Mouse (Mus musculus) liver, adult 2 months (tissue): Measurements from ENCODE around the gene Stk4. TPM values are rescaled to one million over a fixed set of nuclear protein-coding genes. Genes with fewer than 3 reads are reported as not detected.

Experiments used
- DNase-seq: peaks from one replicate; pipeline ENCODE4 v3.0.0-alpha.2; 2011; ENCODE audit warnings: low read depth, low spot score; ENCODE audit errors: extremely low read depth
- H3K27ac ChIP-seq: fragments of 200-500 bp; replicated peaks from 2 replicates; pipeline ENCODE4 v1.5.1; 2012; ENCODE audit warnings: low read depth, mild to moderate bottlenecking, control low read depth, inconsistent platforms, low read length; ENCODE audit not compliant: insufficient read depth
- H3K27me3 ChIP-seq: fragments of 200-500 bp; 2 replicates; pipeline ENCODE4 v1.6.1; 2012; ENCODE audit warnings: mild to moderate bottlenecking, moderate library complexity, low read length, inconsistent platforms; ENCODE audit not compliant: control insufficient read depth, insufficient read depth
- H3K36me3 ChIP-seq: fragments of 200-500 bp; 2 replicates; pipeline ENCODE4 v1.6.1; 2012; ENCODE audit warnings: low read length, inconsistent platforms; ENCODE audit not compliant: control insufficient read depth, insufficient read depth
- H3K4me1 ChIP-seq: fragments of 200-500 bp; 2 replicates; pipeline ENCODE4 v1.6.1; 2011; ENCODE audit warnings: low read length; ENCODE audit not compliant: control insufficient read depth, insufficient read depth
- H3K4me3 ChIP-seq: fragments of 200-500 bp; 2 replicates; pipeline ENCODE4 v1.5.1; 2011; ENCODE audit warnings: low read depth, mild to moderate bottlenecking, control low read depth, low read length, moderate library complexity; ENCODE audit not compliant: insufficient read depth
- H3K79me2 ChIP-seq: fragments of 200-500 bp; 2 replicates; pipeline ENCODE4 v1.6.1; 2012; ENCODE audit warnings: inconsistent platforms, mild to moderate bottlenecking, low read length, moderate library complexity; ENCODE audit not compliant: control insufficient read depth, insufficient read depth
- H3K9ac ChIP-seq: fragments of 200-500 bp; 2 replicates; pipeline ENCODE4 v1.6.1; 2012; ENCODE audit warnings: low read depth, mild to moderate bottlenecking, control low read depth, inconsistent platforms, low read length
- CTCF ChIP-seq: fragments of 200-500 bp; IDR thresholded peaks from 2 replicates; pipeline ENCODE4 v1.5.1; 2011; ENCODE audit warnings: low read depth, low read length, control low read depth
- POLR2A ChIP-seq: fragments of 200-500 bp; IDR thresholded peaks from 2 replicates; pipeline ENCODE4 v1.6.1; 2011; ENCODE audit warnings: low read length, control low read depth; ENCODE audit not compliant: insufficient read depth; ENCODE audit errors: extremely low read depth
- WGBS: fragments of 180-500 bp; shearing (Covaris S2); methylation state at CpG from one replicate; pipeline ENCODE4 v1.1.7; 2018; 5-methylcytosine and 5-hydroxymethylcytosine counted together
- polyA plus RNA-seq: library from polyadenylated mRNA; depleted of rRNA; stranded (reverse); fragments of >200 nt; gene quantifications from 2 replicates; pipeline ENCODE4 v1.2.3, GENCODE M21; 2012
- total RNA-seq: library from RNA; depleted of rRNA; stranded (reverse); fragments of >200 nt; gene quantifications from 2 replicates; pipeline ENCODE4 v1.2.3, GENCODE M21; 2014

Stk4 gene
- total and polyA plus RNA-seq, 2 experiments: 4.7 to 13.9 TPM

DNA sequence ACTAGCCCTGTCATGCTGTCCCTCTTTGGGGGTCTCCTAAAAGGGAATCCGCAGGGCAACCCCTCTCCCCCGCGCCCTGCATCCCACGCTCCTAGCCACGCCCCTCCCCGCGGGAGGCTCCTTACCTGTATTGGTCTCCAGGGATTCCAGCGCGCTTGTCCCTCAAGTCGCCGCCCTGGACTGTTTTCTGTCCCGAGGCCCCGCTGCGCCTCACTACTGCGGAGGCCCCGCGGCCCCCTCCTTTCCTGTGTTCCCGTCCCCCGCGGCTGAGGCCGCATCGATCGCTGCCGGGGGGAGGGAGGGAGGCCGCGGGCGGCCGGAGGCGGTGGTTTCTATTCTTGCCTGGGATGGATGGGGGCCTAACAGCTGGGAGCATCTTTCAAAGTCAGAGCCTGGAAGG, 100.8 kb downstream of the Stk4 start, which contains the start of gene Kcns1:
Kcns1 (minus strand) TSS at position 212 of the 400 bp plus-strand sequence.
- no peak for DNase-seq
- H3K4me3 ChIP-seq: no peak within 1 kb of the TSS
- H3K4me1 ChIP-seq: no peaks in the 10 kb centered on the region
- H3K9ac ChIP-seq: no peak within 1 kb of the TSS
- H3K36me3 ChIP-seq: no peaks in the 10 kb centered on the region
- H3K79me2 ChIP-seq: no peaks in the 10 kb centered on the region
- no peak for TF ChIP-seq CTCF
- no peak for TF ChIP-seq POLR2A
- peaks cover 8% of the 10 kb centered on the region for H3K27me3 ChIP-seq
- no peak within 1 kb of the TSS for H3K27ac ChIP-seq
- 1% methylated on average over 29 of the region's 29 CpGs for WGBS

DNA sequence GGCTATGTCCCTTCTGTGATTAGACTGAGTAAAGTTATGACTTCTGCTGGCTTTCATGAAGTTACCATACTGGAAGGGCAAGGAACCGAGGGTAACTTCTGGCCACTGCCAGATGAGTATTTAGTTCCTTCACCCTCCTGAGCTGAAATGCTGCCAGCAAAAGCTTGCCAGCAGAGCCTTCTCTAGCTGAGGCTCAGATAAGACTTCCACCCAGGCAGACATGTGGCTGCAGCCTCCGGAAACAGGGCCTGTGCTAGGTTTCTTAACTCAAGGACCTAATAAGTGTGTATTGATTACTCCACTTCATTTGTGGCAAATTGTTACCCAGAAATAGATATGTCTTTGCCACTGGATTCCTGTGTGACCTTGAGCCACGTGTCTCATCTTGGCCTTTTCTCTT, 103.3 kb downstream of the Stk4 start:
- no peaks in the 10 kb centered on the region; the same call in 1 of the 2 replicates for H3K27me3 ChIP-seq
- no peak overlapping the region for H3K9ac ChIP-seq
- H3K36me3 ChIP-seq: no peaks in the 10 kb centered on the region

DNA sequence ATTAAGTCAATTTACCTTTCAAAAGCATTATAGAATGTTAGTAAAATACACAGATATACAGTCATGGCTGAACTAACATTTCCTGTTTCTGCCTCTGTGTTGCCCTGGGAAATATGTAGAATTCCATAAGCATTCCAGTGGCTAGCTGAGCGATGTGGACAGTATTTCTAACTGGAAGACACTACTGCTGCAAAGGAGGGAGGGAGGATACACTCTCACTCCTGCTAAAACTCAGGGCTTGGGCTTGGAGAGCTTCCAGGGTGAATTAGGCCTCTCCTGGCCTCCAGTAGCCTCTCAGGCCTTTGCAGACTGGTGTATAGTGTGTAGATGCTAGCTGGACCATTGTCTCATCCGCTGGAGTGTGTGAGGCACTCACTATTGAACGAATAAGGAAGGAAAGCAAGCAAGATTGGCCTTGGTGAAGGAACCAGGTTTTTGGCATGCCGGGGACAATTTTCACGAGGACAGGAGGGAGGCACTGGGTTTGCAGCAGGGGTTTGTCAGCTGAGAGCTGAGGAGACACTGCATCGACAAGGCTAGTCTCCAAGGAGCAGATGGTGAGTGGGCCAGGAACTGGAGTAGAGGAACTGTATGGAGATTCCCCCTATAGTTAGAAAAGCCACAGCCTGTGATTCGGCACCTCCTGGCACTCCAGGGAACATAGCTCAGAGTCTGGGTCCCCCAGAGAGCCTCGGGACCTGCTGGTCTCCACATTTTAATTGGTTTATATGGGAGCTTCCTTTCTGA, 104.7 kb downstream of the Stk4 start:
- TF ChIP-seq POLR2A: no peak
- no peak for TF ChIP-seq CTCF
- no peak overlapping the region for H3K9ac ChIP-seq
- DNase-seq: no peak
- no peak overlapping the region for H3K4me3 ChIP-seq
- no peaks in the 10 kb centered on the region for H3K4me1 ChIP-seq
- WGBS: 78% methylated on average over 8 of the region's 8 CpGs
- no peaks in the 10 kb centered on the region for H3K36me3 ChIP-seq
- no peaks in the 10 kb centered on the region; the same call in 1 of the 2 replicates for H3K27me3 ChIP-seq
- H3K27ac ChIP-seq: no peak overlapping the region
- no peaks in the 10 kb centered on the region for H3K79me2 ChIP-seq

More for the DNA sequence above, 103.3 kb downstream of the Stk4 start:
- WGBS: 53% methylated on average over 3 of the region's 3 CpGs
- no peaks in the 10 kb centered on the region for H3K79me2 ChIP-seq
- H3K27ac ChIP-seq: no peak overlapping the region
- no peak overlapping the region for H3K4me3 ChIP-seq
- H3K4me1 ChIP-seq: no peaks in the 10 kb centered on the region
- no peak for DNase-seq
- TF ChIP-seq POLR2A: no peak
- TF ChIP-seq CTCF: no peak

DNA sequence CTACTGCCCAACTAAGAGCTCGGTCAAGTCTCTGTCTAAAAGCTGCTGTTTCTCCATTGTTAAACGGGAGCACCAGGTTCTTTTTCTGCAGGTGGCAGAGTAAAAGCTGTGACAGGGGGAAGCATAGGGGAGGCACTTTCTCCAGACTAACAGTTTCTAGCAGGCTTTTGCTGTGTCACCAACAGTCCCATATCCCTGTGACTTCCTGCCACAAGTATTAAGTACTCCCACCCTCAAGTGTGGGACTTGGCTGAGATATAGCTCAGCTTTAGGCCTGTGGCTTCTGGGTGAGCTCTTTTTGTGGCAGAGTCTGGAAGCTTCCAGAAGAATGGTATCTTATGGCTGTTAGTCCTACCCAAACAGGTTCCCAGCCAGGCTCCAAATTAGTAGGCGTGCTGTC, 105.7 kb downstream of the Stk4 start:
- H3K36me3 ChIP-seq: no peaks in the 10 kb centered on the region
- DNase-seq: no peak
- H3K9ac ChIP-seq: no peak overlapping the region
- H3K27ac ChIP-seq: no peak overlapping the region
- H3K27me3 ChIP-seq: no peaks in the 10 kb centered on the region
- WGBS: 83% methylated on average over 3 of the region's 3 CpGs
- H3K79me2 ChIP-seq: no peaks in the 10 kb centered on the region
- H3K4me3 ChIP-seq: no peak overlapping the region
- TF ChIP-seq CTCF: no peak
- no peak for TF ChIP-seq POLR2A
- no peaks in the 10 kb centered on the region for H3K4me1 ChIP-seq

DNA sequence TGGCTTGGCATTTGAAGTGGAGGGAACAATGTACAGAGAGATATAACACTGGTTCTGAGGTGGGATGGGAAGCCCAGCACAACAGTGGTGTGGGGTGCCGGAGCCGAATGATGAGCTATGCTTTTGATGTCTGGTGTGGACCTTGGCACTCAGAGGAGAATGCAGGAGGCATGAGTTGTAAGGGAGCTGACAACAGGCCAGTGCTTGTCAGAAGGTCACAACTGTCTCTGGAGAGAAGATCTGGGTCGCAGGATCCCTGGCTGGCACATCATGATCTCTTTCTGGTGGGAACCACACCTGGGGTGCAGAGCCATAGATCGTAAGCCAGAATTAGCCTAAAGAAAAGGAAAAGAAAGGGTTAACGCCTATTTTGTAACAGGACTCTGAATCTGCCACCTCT, 107.7 kb downstream of the Stk4 start:
- H3K27me3 ChIP-seq: no peaks in the 10 kb centered on the region
- H3K9ac ChIP-seq: no peak overlapping the region
- no peak overlapping the region for H3K4me3 ChIP-seq
- DNase-seq: no peak
- H3K4me1 ChIP-seq: no peaks in the 10 kb centered on the region
- H3K36me3 ChIP-seq: no peaks in the 10 kb centered on the region
- WGBS: 77% methylated on average over 5 of the region's 5 CpGs
- TF ChIP-seq POLR2A (no peak), CTCF (no peak)
- H3K79me2 ChIP-seq: no peaks in the 10 kb centered on the region
- no peak overlapping the region for H3K27ac ChIP-seq

DNA sequence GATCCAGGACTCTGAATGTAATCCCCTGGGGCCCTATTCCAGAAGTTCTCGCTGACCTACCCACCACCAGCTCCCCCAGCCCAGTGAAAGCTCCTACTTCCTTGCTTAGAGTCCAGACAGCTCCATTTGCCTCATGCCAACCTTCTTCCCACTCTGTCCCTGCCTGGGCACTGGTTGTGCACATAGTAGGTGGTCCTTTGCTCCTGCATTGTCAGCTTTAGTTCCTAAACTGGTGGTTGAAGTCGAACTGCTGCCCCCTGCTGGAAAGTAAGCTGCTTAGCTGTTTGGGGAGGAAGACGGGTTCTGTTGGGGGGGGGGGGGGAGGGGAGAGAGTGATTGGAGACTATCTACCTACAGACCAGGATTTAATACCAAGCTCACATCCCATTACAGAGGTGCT, 110.0 kb downstream of the Stk4 start:
- no peaks in the 10 kb centered on the region for H3K4me1 ChIP-seq
- no peak overlapping the region for H3K9ac ChIP-seq
- peak; percentile 20 for DNase-seq
- TF ChIP-seq CTCF (peak; percentile 44), POLR2A (no peak)
- no peaks in the 10 kb centered on the region for H3K36me3 ChIP-seq
- no peaks in the 10 kb centered on the region for H3K27me3 ChIP-seq
- no peak overlapping the region for H3K27ac ChIP-seq
- no peak overlapping the region for H3K4me3 ChIP-seq
- H3K79me2 ChIP-seq: no peaks in the 10 kb centered on the region
- WGBS: 39% methylated on average over 3 of the region's 3 CpGs
